In the genomic region with DNA sequence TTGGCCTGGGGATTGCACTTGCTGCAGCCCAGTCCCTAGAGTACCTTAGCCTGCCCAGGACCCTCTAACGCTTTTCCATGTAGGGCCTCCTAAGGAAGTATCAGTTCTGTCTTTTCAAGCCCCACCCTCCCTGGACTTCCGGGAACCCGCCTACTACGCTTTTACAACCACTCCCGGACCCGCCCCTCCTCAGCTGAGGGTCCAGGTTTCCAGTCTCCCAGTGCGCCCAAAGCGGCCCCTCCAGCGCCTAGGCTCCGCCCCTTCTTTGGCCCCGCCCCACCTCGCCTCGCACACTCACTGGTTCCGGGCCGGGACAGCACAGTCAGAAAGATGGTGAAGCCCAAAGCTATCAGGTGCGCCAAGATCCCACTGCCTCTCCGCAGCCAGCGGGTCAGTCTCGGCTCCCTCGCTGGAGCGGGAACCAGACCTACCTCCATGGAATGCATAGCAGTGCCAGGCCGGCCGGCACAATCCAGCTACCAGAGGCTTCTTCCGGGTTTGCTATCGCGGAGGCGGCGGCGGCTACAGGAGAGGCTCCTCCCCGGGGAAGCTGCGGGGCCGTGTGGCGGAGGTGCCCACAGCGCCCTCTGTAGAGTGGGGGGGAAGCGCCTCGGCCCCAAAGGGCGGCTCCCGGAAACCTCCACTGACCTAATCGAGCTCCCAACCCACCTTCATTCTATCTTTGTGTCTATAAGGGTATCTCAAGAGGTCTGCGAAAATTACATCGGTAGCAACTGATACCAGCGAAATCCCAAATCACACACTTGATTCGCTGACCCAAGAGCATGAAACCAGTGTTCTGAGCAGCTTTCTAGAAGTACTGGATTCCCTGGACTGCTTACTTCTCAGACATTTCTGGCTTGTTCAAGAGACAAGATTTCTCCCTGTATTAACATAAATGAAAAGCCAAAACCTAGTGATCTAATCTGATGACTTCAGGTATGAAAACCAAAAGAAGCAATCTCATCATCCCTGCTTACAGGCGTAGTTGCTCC, we compare ENCODE assay signal across 8 mouse cellular contexts. TPM values are rescaled to one million over a fixed set of nuclear protein-coding genes. Genes with fewer than 3 reads are reported as not detected.
DNase-seq lines count a peak whose midpoint lies in the region; ATAC-seq lines count a peak whose summit lies in the region.

Gene Cyb561d1 (minus strand): TSS at position 884 of the 995 bp plus-strand sequence.

- peak; percentile 91 to 92 for DNase-seq in adrenal gland, adult 18-20 months (ENCODE audit: low spot score in 2 of 2)
- DNase-seq in embryo, embryonic 10.5 days (ENCODE audit: low spot score), result peak; percentile 95
- DNase-seq in gastrocnemius, postnatal 14 days, result peak; percentile 93
- peak; percentile 80 to 91 for DNase-seq in left cerebral cortex, adult 9 months (ENCODE audit: low spot score in 2 of 2)
- DNase-seq in right cerebral cortex, postnatal 10 days (ENCODE audit: low spot score in 2 of 2), result peak; percentile 91 to 92
- peak; percentile 93 for DNase-seq in urinary bladder, postnatal 25 days (ENCODE audit: low spot score)

- peaks cover 64% of the 10 kb centered on the region for H3K4me1 ChIP-seq in megakaryocyte, embryonic 14.5 days

- H3K9me3 ChIP-seq in megakaryocyte, embryonic 14.5 days, result no peaks in the 10 kb centered on the region

- intact Hi-C loops in gastrocnemius, postnatal 14 days (cut with DNase I; ENCODE audit: low total_unique reads), result loop anchor here (5.0 kb wide), 1 partner anchor 33 kb away; no protein-coding TSS in a partner anchor

- H3K27me3 ChIP-seq in megakaryocyte, embryonic 14.5 days (replicated peaks), result no peaks in the 10 kb centered on the region

- H3K4me3 ChIP-seq in megakaryocyte, embryonic 14.5 days (replicated peaks), result peak within 1 kb of the TSS; percentile 99

- peaks cover 69% of the 10 kb centered on the region for H3K36me3 ChIP-seq in megakaryocyte, embryonic 14.5 days (replicated peaks; ENCODE audit: low read length)

- ATAC-seq in inflammation-experienced regulatory T-cells, adult 6 months, result peak; percentile 94

RNA-seq across cellular contexts. Expression of gene Cyb561d1, which starts in this region (rescaled TPM):
- total RNA-seq in adrenal gland, adult 18-20 months (2021), result 1 to 10 TPM; 7.3 to 8.6 TPM
- 1 to 10 TPM; 2.3 to 2.9 TPM for total RNA-seq in gastrocnemius, postnatal 14 days (2021)
- 1 to 10 TPM; 6.6 to 7.3 (median 7.1) TPM for polyA plus RNA-seq in inflammation-experienced regulatory T-cells, adult 6 months (2017; shearing (Covaris generic))
- 3.3 and 3.9 TPM in 2 replicates for polyA plus RNA-seq in megakaryocyte, embryonic 14.5 days (2012; ENCODE audit: insufficient read depth, low replicate concordance)

Comparison
In these comparisons a context has a peak if more than half of its experiments do, and no peak if none do; other contexts are left out.
1. Peak in every context shown above with its lines: DNase-seq, ATAC-seq and H3K4me3 ChIP-seq.